Mouse (Mus musculus) hindbrain, embryonic 13.5 days (tissue): ENCODE measurements at regions not wholly inside any gene's neighbourhood (a gene's known extent, or its start where the extent isn't known, plus 50 kb on each side); places are given as distances from the start of the nearest gene placed in this dataset.
"Not testable (repeated sequence)": the region's sequence is repeated elsewhere in the genome, so short reads cannot be mapped to it uniquely, and the experiment has no call there.

Experiments
- ATAC-seq: fragments of 200-750 bp; cut with Nextera tagmentation; 2 replicates; pipeline ENCODE4 v1.8.0; 2017; ENCODE audit warnings: moderate TSS enrichment; ENCODE audit not compliant: low FRiP score
- H3K27ac ChIP-seq: fragments of 300-500 bp; sonication (generic); 2 replicates; pipeline ENCODE4 v1.5.1; 2015; ENCODE audit warnings: inconsistent platforms, mild to moderate bottlenecking, moderate library complexity
- H3K27me3 ChIP-seq: fragments of 300-500 bp; sonication (generic); 2 replicates; pipeline ENCODE4 v1.6.1; 2015; ENCODE audit warnings: mild to moderate bottlenecking, inconsistent platforms
- H3K36me3 ChIP-seq: fragments of 300-500 bp; sonication (generic); 2 replicates; pipeline ENCODE4 v1.6.1; 2015; ENCODE audit warnings: mild to moderate bottlenecking, inconsistent platforms
- H3K4me1 ChIP-seq: fragments of 300-500 bp; sonication (generic); replicated peaks from 2 replicates; pipeline ENCODE4 v1.6.1; 2015; ENCODE audit warnings: inconsistent platforms
- H3K4me2 ChIP-seq: fragments of 300-500 bp; sonication (generic); 2 replicates; pipeline ENCODE4 v1.6.1; 2015; ENCODE audit warnings: inconsistent platforms, mild to moderate bottlenecking, moderate library complexity
- H3K4me3 ChIP-seq: fragments of 300-500 bp; sonication (generic); 2 replicates; pipeline ENCODE4 v1.5.1; 2015; ENCODE audit warnings: mild to moderate bottlenecking, inconsistent platforms
- H3K9ac ChIP-seq: fragments of 300-500 bp; sonication (generic); 2 replicates; pipeline ENCODE4 v1.6.1; 2015; ENCODE audit warnings: mild to moderate bottlenecking, inconsistent platforms
- H3K9me3 ChIP-seq: fragments of 300-500 bp; sonication (generic); 2 replicates; pipeline ENCODE4 v1.6.1; 2016; ENCODE audit warnings: inconsistent platforms
- WGBS: fragments of 180-500 bp; shearing (Covaris S2); methylation state at CpG from one replicate; pipeline ENCODE4 v1.1.7; 2015; 5-methylcytosine and 5-hydroxymethylcytosine counted together

DNA sequence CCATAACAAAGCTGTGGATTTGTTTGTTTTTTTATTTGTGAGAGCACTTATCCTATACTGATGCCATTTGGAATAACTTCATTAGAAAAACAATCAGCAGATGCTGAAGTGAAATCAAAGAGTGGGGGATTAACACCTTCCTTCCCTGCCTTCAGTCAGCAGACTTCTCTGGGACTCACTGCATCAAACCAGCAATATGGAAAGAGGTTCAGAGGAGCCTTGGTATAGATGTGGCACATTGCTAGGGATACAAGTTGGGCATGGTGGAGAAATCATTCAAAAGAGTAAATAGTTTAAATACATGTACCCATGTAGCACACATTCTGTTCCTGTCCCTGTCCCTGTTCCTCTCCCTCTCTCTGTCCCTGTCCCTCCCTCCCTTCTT is 364.0 kb upstream of the Rgs18 start:
- Histone ChIP-seq H3K9ac (no peak overlapping the region), H3K36me3 (no peaks in the 10 kb centered on the region), H3K27me3 (no peaks in the 10 kb centered on the region), H3K4me3 (no peak overlapping the region), H3K9me3 (no peaks in the 10 kb centered on the region), H3K4me1 (no peaks in the 10 kb centered on the region), H3K4me2 (no peak overlapping the region), H3K27ac (no peak overlapping the region)
- ATAC-seq, result no peak

DNA sequence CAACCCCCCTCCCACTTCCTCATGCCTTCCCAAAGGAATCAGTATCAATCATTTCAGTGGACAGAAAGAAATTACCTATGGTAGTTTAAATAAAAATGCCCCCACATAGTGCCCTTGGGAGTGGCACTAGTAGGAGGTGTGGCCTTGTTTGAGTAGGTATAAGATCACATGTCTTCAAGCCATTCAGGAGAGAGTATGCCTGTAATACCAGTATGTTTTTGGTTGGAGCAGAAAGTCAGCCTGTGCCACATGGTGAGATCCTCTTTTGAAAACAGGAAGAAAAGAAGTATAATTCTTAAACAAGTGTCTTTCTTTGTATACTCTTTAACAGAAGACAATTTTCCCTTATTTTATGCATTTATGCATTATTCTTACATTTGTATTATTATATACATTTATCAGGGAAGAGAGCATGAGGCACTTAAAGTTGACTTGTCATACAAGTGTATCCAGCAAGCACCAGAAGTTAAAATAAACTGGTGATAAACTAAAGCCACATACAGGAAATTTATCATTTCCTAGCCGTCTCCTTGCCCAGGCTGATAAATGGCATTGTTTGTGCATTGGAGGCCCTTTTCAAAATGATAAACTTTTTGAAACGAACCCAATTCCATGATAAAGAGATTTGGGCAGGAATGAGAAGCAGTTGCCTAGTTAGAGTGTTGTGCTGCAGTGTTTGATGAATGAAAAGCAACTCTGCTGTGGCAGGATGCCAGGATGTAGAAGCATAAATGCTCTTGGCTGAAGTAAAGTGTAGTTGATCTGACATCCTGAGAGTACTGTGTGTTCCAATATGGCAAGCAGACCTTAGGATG is 363.4 kb upstream of the Rgs18 start:
- no peak overlapping the region for H3K27ac ChIP-seq
- WGBS, result 55% methylated on average over 2 of the region's 2 CpGs
- no peaks in the 10 kb centered on the region for H3K9me3 ChIP-seq
- H3K9ac ChIP-seq, result no peak overlapping the region
- 0 out of 2 replicates have a peak, but pooled peaks have one; percentile 21 for ATAC-seq
- H3K36me3 ChIP-seq, result no peaks in the 10 kb centered on the region
- H3K4me2 ChIP-seq, result no peak overlapping the region
- H3K4me3 ChIP-seq, result no peak overlapping the region
- H3K27me3 ChIP-seq, result no peaks in the 10 kb centered on the region
- H3K4me1 ChIP-seq, result no peaks in the 10 kb centered on the region

DNA sequence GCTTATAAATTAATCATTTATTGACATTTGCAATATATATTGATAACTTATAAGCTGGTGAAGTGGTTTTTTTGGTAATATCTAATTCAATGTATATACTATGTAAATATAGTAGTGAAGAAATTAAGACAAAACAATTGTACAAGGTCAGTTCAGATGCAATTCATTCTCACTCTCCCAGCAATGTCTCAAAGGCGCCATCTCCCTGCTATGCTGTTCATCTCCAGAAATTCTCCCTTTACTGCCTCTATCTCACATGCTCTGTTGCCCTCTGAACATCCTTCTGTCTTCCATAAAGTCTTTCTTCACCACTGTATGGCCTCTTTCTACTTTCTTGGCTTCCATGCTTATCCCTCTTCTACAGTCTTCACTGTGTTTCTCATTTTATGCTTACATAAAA is 355.8 kb upstream of the Rgs18 start:
- Histone ChIP-seq H3K27ac (no peak overlapping the region), H3K9me3 (no peaks in the 10 kb centered on the region), H3K4me1 (no peaks in the 10 kb centered on the region), H3K9ac (no peak overlapping the region), H3K36me3 (no peaks in the 10 kb centered on the region), H3K4me2 (no peak overlapping the region), H3K27me3 (no peaks in the 10 kb centered on the region), H3K4me3 (no peak overlapping the region)
- WGBS, result 81% methylated on average over 1 of the region's 1 CpGs
- no peak for ATAC-seq

GRCm38 (mm10) chr1:145113171-145113570 is 337.9 kb upstream of the Rgs18 start:
- no peak overlapping the region for H3K27ac ChIP-seq
- no peaks in the 10 kb centered on the region for H3K4me1 ChIP-seq
- WGBS, result 76% methylated on average over 1 of the region's 1 CpGs
- no peaks in the 10 kb centered on the region for H3K36me3 ChIP-seq
- no peak overlapping the region for H3K9ac ChIP-seq
- H3K9me3 ChIP-seq, result no peaks in the 10 kb centered on the region
- H3K4me3 ChIP-seq, result no peak overlapping the region
- ATAC-seq, result no peak
- no peak overlapping the region for H3K4me2 ChIP-seq
- no peaks in the 10 kb centered on the region for H3K27me3 ChIP-seq

- not testable (repeated sequence) for H3K4me1 ChIP-seq, H3K9ac ChIP-seq, H3K36me3 ChIP-seq, H3K9me3 ChIP-seq, H3K27ac ChIP-seq, H3K4me2 ChIP-seq, H3K27me3 ChIP-seq, ATAC-seq, H3K4me3 ChIP-seq
- WGBS, result 86% methylated on average over 4 of the region's 4 CpGs
Measured at GRCm38 (mm10) chr1:145106771-145107170, 331.5 kb upstream of the Rgs18 start.

DNA sequence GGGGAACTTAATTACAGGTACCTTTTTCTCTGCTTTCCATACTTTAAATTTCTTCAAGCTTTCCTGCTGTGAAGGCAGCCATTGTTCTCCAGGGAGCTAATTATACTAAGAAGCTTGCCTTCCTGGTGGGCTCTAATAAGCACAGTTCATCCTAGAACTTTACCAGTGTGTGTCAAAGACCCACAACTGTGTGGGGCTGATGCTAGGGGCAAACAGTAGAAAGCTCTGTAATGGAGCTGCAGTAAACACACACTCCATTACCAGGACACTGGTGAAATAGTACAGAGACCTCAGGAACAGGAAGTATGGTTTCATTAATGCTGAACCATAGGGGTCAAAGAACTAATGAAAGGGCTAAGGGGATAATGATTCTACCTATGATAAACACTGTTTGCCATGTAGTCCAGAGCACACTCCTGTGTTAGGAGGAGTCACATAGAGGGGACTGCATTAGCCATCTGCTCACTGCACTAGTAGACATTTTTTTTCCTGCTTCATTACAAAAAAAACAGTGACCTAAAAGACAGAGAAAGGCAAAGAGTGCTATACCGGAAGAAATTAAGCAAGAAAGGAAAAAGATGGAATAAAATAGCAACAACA is 290.1 kb upstream of the Rgs18 start:
- Histone ChIP-seq H3K27ac (no peak overlapping the region), H3K27me3 (no peaks in the 10 kb centered on the region), H3K36me3 (no peaks in the 10 kb centered on the region), H3K4me1 (no peaks in the 10 kb centered on the region), H3K9ac (no peak overlapping the region), H3K9me3 (no peaks in the 10 kb centered on the region), H3K4me2 (no peak overlapping the region), H3K4me3 (no peak overlapping the region)
- WGBS, result 80% methylated on average over 1 of the region's 1 CpGs
- ATAC-seq, result no peak

- Histone ChIP-seq H3K4me2 (no peak overlapping the region), H3K27me3 (no peaks in the 10 kb centered on the region), H3K27ac (no peak overlapping the region), H3K4me1 (no peaks in the 10 kb centered on the region), H3K4me3 (no peak overlapping the region), H3K9me3 (no peaks in the 10 kb centered on the region), H3K36me3 (no peaks in the 10 kb centered on the region), H3K9ac (no peak overlapping the region)
- no peak for ATAC-seq
- 82% methylated on average over 3 of the region's 3 CpGs for WGBS
Measured at GRCm38 (mm10) chr1:145064384-145064783, 289.1 kb upstream of the Rgs18 start.

GRCm38 (mm10) chr1:145015623-145016022 is 240.4 kb upstream of the Rgs18 start:
- H3K9ac ChIP-seq, result no peak overlapping the region
- no peak overlapping the region for H3K27ac ChIP-seq
- 84% methylated on average over 4 of the region's 4 CpGs for WGBS
- H3K4me1 ChIP-seq, result no peaks in the 10 kb centered on the region
- H3K4me2 ChIP-seq, result no peak overlapping the region
- H3K36me3 ChIP-seq, result no peaks in the 10 kb centered on the region
- ATAC-seq, result no peak
- no peaks in the 10 kb centered on the region for H3K27me3 ChIP-seq
- no peak overlapping the region for H3K4me3 ChIP-seq
- no peaks in the 10 kb centered on the region for H3K9me3 ChIP-seq

DNA sequence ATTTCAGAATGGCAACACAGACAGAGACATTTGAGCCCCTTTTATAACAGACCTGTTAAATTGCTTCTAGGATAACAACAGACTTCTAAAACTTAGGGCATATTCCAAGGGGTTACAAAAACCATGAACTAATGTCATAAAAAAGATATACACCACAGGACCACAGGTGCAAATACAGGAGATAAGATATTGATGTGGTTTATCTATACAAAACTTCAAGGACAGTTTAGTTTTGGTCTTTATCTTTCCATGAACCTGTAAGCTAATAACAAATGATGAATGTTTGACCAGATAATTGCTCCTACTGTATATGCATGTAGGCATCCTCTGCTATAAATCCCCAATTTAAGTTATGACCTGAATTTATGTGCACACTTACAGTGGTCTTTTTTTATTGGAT is 235.6 kb upstream of the Rgs18 start:
- Histone ChIP-seq H3K4me2 (no peak overlapping the region), H3K36me3 (no peaks in the 10 kb centered on the region), H3K9ac (no peak overlapping the region), H3K4me3 (no peak overlapping the region), H3K27ac (no peak overlapping the region), H3K27me3 (no peaks in the 10 kb centered on the region), H3K9me3 (no peaks in the 10 kb centered on the region), H3K4me1 (no peaks in the 10 kb centered on the region)
- no peak for ATAC-seq

DNA sequence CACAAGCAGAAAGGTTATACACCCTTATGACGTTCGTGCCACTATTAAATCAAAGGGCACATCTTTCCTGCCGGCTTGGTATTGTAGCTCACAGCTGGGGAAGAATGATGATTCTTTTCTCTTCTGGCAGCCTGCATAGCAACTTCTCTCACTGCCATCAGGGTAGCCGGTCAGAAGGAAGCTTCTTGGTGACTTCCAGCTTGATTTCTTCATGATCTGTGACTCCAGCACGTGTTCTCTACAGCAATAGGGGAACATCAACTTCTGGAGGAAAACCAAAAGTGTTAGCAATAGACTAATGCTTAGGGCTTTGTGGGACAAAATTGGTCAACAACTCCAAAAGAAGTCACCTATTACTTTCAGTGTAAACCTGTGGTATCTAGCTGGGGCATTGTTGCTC is 202.9 kb upstream of the Rgs18 start:
- WGBS, result 31% methylated on average over 5 of the region's 5 CpGs
- no peaks in the 10 kb centered on the region for H3K27me3 ChIP-seq

DNA sequence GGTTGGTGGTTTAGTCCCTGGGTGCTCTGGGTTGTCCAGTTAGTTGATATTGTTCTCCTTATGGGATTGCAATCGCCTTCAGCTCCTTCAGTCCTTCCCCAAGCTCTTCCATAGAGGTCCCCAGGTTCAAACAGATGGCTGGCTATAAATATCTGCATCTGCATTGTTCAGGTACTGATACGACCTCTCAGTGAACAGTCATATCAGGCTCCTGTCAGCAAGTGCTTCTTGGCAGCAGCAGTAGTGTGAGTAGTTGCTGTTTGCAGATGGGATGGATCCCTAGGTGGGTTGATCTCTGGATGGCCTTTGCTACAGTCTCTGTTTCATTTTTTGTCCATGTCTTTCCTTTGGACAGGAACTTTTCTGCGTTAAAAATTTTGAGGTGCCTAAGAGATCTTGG is 190.5 kb upstream of the Rgs18 start:
- no peak for ATAC-seq
- Histone ChIP-seq H3K27me3 (no peaks in the 10 kb centered on the region), H3K9me3 (no peaks in the 10 kb centered on the region), H3K4me2 (no peak overlapping the region), H3K4me1 (no peaks in the 10 kb centered on the region), H3K27ac (no peak overlapping the region), H3K4me3 (no peak overlapping the region), H3K9ac (no peak overlapping the region), H3K36me3 (no peaks in the 10 kb centered on the region)
- WGBS, result 71% methylated on average over 3 of the region's 3 CpGs

More for the DNA sequence above, 202.9 kb upstream of the Rgs18 start:
- no peaks in the 10 kb centered on the region for H3K9me3 ChIP-seq
- no peak overlapping the region for H3K4me3 ChIP-seq
- H3K27ac ChIP-seq, result no peak overlapping the region
- no peak overlapping the region for H3K4me2 ChIP-seq
- ATAC-seq, result no peak
- H3K4me1 ChIP-seq, result no peaks in the 10 kb centered on the region
- no peak overlapping the region for H3K9ac ChIP-seq
- no peaks in the 10 kb centered on the region for H3K36me3 ChIP-seq

GRCm38 (mm10) chr1:144939006-144939405 is 163.8 kb upstream of the Rgs18 start:
- no peak for ATAC-seq
- WGBS, result 86% methylated on average over 3 of the region's 3 CpGs

GRCm38 (mm10) chr1:144926136-144926535 is 150.9 kb upstream of the Rgs18 start:
- no peaks in the 10 kb centered on the region for H3K9me3 ChIP-seq
- no peak overlapping the region for H3K27ac ChIP-seq
- H3K4me2 ChIP-seq, result no peak overlapping the region
- ATAC-seq, result no peak
- no peak overlapping the region for H3K9ac ChIP-seq
- no peaks in the 10 kb centered on the region for H3K36me3 ChIP-seq
- H3K4me1 ChIP-seq, result no peaks in the 10 kb centered on the region
- no peaks in the 10 kb centered on the region for H3K27me3 ChIP-seq
- H3K4me3 ChIP-seq, result no peak overlapping the region
- WGBS, result 87% methylated on average over 2 of the region's 2 CpGs

More at GRCm38 (mm10) chr1:144939006-144939405, 163.8 kb upstream of the Rgs18 start:
- H3K9me3 ChIP-seq, result no peaks in the 10 kb centered on the region
- no peaks in the 10 kb centered on the region for H3K4me1 ChIP-seq
- no peak overlapping the region for H3K4me3 ChIP-seq
- no peaks in the 10 kb centered on the region for H3K27me3 ChIP-seq
- no peak overlapping the region for H3K9ac ChIP-seq
- H3K27ac ChIP-seq, result no peak overlapping the region
- H3K4me2 ChIP-seq, result no peak overlapping the region
- H3K36me3 ChIP-seq, result no peaks in the 10 kb centered on the region
